Mouse (Mus musculus): Measurements from ENCODE around the gene Cfap61.

DNA sequence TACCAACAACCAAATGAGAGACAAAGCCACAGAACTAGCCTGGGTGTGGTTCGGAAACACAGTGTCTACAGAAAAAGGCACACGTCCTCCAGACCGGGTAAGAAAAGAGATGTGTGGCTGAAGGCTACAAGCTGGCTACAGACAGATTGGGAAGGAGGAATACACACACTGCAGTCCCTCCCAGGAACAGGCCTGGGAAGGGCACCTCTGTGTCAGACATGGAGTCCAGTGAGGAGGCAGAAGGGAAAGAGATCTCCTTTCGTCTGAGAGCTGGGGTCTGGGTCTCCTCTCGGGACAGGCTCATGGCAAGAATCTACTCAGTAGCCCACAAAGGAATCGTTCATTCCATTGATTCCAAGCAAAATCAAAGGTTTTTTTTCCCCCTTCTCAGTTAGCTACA, 170.8 kb downstream of the Cfap61 start:
- TF ChIP-seq CTCF (IDR thresholded peaks at IDR 0.05) (no peak), POLR2A (IDR thresholded peaks at IDR 0.05; ENCODE audit: insufficient read depth, low read depth, low read length) (no peak), EP300 (IDR thresholded peaks at IDR 0.05; ENCODE audit: insufficient read depth, low read depth, low read length) (no peak)

Measured in heart, adult 2 months (tissue).